Mouse (Mus musculus) splenic B cell, adult 2 months (primary cell): Measurements from ENCODE around the gene Tmcc2.

Source experiments
- DNase-seq: peaks from one replicate; pipeline ENCODE4 v3.0.0-alpha.2; 2011; ENCODE audit warnings: low read depth, low spot score
- H3K27me3 ChIP-seq: 2 replicates; pipeline ENCODE4 v1.6.1; 2012; ENCODE audit warnings: mild to moderate bottlenecking, low read length, moderate library complexity, mixed read lengths; ENCODE audit not compliant: control insufficient read depth, poor library complexity, insufficient read depth, severe bottlenecking
- H3K36me3 ChIP-seq: 2 replicates; pipeline ENCODE4 v1.6.1; 2012; ENCODE audit warnings: mild to moderate bottlenecking, low read length, moderate library complexity, mixed read lengths; ENCODE audit not compliant: control insufficient read depth, poor library complexity, insufficient read depth, severe bottlenecking

The Tmcc2 gene

DNA sequence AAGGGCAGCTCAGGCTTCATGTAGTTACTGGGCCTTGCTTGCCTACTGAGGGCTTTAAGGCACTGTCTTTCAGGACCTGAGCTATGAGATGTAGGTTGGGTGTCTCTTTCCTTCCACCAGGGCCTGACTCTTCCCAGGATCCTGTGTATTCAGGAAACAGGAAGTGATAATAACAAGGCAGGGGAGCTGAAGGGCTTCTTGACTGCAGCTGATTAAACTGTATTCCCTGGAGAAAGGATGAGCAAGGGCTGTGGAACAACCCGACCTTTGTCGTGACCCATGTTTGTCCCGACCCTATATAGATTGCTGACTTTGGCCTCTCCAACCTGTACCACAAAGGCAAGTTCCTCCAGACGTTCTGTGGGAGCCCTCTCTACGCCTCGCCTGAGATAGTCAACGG lies 61.4 kb downstream of the Tmcc2 start:
- H3K36me3 ChIP-seq, result peaks cover 40% of the 10 kb centered on the region
- DNase-seq, result no peak
- no peaks in the 10 kb centered on the region; the same call in 1 of the 2 replicates for H3K27me3 ChIP-seq

DNA sequence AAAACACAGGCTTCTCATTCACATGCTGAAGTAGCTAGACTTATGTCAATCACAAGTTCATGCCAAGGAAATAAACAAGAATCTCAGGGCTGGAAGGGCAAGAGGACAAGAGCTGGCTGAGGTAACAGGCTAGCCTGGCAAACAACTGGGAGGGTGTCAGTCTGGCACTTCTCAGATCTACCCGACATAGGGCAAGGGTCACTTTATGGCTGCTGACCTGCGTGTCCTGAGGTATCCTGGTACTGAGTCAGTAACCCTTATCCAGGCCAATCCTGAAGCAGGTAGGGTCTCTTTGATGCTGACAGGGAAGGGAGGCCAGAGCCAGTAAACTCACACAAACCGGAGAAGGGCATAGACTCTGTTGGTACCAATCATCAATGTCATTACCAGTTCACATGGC lies 62.5 kb downstream of the Tmcc2 start:
- peaks cover 40% of the 10 kb centered on the region for H3K36me3 ChIP-seq
- no peak for DNase-seq

DNA sequence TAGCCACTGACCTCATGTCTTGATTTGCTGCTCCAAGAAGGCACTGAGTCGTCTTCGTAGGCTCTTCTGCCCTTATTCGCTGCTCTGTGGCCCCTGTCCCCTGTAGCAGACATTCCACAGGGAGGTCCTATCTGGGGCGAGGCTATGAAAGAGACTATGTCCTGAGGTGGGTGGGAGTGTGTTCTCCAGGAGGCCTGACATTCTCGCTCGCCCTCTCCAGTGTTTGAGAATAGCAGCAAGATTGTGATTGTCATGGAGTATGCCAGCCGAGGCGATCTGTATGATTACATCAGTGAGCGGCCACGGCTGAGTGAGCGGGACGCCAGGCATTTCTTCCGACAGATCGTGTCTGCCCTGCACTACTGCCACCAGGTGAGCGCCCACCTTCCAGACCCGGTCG lies 63.6 kb downstream of the Tmcc2 start:
- Histone ChIP-seq H3K27me3 (no peaks in the 10 kb centered on the region; the same call in 1 of the 2 replicates), H3K36me3 (peaks cover 43% of the 10 kb centered on the region)
- DNase-seq, result no peak

More for the DNA sequence above, 62.5 kb downstream of the Tmcc2 start:
- no peaks in the 10 kb centered on the region; the same call in 1 of the 2 replicates for H3K27me3 ChIP-seq

DNA sequence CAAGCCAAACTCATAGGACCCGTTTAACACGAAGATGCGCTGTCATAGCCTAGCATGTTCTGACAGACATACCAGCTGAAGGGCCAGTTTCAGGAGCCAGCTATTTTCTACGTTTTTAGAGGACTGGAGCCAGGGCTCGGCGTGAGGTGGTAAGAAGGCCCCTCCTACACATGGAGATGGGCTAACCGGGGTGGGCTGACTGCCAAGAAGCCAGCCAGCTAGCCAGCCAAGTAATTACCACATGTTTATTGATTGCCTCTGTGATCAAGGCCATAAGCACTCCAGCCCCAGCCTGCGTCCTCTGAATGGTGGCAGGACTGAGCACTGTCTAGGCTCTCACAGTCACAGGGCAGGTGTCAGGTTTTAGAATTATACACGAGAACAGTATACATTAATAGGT lies 64.3 kb downstream of the Tmcc2 start:
- Histone ChIP-seq H3K27me3 (no peaks in the 10 kb centered on the region; the same call in 1 of the 2 replicates), H3K36me3 (peaks cover 43% of the 10 kb centered on the region)
- no peak for DNase-seq

DNA sequence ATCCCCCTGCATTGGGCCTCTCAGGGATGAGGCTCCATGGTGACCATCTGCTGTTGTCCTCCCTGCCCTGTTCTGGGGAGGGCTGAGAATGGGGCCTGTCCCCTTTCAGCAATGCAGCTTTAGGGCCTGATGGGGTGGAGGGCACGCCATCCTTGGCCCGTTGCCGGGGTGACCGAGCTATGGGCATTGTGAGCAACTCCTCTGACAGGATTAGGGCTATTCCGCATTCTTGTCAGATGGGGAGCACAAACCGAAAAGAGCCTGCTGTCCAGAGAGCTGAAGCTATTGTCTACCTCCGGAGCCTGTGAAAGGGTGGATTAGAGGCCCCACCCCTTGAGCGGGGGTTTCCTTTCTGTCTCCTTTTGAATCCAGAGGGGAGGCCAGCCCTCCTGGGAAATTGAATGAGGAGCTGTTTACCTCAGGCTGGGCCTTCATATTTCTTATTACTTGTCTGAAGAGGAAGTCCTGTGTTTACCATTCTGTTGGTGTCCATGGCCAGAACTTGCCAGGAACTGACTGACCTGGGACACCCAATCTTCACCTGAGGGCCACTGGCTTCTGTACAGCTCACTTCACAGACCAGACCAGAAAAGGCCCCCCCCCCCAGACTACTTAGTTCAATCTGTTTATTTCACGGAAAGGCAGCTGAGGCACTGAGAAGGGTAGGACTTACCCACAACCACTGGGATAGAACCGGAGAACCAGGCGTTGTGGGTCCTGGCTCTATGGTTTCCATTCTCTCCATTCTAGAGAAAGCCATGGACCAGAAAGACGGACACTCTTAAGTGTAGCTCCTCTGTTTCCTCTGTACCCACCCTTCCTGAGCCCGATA lies 68.2 kb downstream of the Tmcc2 start:
- DNase-seq, result no peak
- Histone ChIP-seq H3K27me3 (no peaks in the 10 kb centered on the region; the same call in 1 of the 2 replicates), H3K36me3 (peaks cover 40% of the 10 kb centered on the region)

DNA sequence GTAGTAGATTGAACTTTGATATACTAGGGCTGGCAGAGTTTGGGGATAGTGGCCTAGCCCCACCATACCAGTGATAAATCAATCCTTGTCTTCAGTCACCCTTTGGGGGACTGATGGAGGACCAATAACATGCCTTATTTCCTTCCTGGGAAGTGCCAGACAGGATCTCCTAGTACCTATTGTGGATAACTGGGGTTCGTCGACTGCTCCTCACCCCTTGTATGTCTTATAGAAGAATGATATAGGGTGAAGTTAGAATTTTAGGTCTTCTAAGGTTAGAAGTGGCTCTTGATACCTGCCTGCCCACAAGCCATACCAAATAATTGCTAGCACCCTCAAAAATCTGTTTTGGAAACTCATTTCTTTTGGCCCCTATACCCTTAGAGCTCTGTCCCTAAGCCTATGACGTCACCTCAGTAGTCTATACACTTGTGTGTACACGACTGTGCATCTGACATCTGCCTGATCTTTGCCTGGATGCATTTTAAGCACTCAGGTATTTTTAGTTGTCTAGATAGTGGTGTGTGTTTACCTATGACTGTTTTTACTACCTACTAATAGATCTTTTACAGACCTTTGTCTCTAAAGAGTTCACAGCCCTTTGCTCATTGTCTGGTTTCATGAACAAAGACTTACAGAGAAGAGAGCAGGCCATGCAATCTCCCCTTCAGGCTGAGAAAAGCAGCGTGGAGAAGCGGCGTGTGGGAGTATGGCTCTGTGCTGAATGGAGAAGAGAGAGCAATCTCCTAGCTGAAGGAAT lies 69.1 kb downstream of the Tmcc2 start:
- H3K27me3 ChIP-seq, result no peaks in the 10 kb centered on the region; the same call in 1 of the 2 replicates
- DNase-seq, result no peak
- peaks cover 39% of the 10 kb centered on the region for H3K36me3 ChIP-seq

DNA sequence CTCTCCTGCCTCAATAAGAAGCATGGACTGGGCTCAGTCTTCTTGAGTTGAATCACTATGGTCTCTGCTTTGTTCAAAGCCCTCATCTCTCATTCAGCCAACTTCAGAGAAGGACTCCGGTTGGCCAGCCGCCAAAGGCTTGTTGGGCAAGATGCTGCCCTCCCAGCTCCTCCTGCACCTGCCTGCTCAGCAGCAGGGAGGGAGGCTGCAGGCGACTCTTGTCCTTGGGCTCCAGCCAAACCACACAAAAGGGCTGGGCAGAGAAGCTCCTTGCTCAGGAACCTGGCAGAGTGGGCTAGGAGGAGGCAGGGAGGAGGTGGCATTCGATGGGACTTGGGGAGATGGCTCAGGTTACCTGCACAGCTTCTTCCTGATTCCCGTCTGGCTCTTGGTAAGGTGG lies 71.8 kb downstream of the Tmcc2 start:
- Histone ChIP-seq H3K27me3 (no peaks in the 10 kb centered on the region), H3K36me3 (peaks cover 22% of the 10 kb centered on the region)
- DNase-seq, result no peak

DNA sequence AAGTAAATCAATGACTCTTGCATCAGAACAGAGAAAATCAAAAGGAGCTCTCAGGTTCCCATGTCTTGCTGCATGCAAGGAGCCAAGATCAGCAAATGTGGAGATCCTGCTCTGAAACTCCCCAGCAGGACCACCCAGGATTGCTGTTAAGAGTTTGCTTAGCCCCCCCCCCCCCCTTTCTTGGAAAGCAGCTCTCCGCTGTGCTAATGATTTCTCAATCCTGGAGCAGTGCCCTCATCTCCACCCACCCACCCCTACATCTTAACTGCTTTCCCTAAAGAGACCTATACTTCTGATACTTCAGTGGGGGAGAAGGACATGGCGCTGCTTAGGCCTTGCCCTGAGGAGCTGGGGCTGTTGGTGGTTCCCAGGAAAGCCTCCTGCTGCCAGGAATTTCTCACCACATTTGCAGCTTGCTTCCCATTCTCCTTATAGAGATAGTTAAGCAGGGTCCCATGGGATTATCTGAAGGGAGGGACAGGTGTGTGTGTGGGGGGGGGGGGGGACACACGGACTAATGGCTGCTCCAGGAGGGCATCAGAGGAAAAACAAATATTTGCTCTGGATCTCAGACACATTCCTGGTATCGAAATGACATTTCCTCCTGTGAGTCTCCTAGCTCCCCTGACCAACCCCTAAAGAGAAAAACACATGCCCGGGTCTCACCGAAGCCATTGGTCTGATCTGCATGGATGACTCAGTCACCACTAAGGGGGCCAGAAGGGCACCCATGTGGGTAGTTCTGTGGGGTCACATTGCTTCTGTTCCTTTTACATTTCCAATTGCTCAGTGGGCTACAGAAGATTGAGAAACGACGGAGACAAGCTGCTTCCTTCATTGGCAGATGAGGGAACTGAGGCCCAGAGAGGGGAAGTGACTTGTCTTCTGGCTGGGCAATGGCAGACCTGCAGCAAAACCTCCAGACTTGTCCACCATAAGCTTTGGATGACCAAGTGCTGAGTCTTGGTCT lies 72.9 kb downstream of the Tmcc2 start:
- Histone ChIP-seq H3K36me3 (peaks cover 22% of the 10 kb centered on the region), H3K27me3 (no peaks in the 10 kb centered on the region)
- DNase-seq, result peak; percentile 31

DNA sequence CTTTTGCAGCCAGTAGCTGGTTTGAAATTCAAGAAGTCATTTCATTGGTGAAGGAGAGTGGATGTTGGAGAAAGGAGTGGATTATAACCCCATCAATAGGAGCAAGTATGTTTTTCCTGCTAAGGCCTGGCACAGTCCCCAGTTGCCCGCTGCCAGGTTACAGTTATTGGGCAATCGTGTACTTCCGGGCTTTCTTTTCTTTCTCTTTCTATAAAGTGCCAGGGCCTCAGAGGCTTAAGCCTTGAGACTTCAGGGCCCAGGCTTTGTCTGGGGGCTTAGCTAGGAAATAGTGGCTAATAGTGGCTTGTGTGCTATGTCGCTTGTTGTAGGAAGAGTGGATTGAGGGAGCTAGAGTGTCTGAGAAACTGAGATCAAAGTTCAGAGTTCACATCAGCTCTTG lies 73.7 kb downstream of the Tmcc2 start:
- no peak for DNase-seq
- Histone ChIP-seq H3K36me3 (peaks cover 18% of the 10 kb centered on the region), H3K27me3 (no peaks in the 10 kb centered on the region)

DNA sequence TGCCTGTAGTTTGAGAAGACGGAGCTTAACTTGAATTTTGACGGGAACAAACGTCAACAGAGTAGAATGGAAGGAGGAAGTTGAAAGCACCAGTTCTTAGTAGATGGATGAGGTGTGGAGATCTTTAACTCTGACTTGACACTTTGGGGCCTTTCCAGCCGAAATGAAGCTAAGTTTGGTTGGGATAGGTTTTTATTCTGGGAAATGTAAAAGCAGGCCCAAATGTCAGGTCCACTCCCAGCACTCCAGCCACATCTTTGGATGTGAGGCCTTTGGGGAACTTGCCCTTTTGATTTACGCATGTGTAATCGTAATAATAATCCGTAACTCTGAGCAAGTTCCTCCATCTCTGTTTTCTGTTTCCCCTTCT lies 74.5 kb downstream of the Tmcc2 start:
- Histone ChIP-seq H3K36me3 (peaks cover 17% of the 10 kb centered on the region), H3K27me3 (no peaks in the 10 kb centered on the region)
- peak; percentile 35 for DNase-seq

DNA sequence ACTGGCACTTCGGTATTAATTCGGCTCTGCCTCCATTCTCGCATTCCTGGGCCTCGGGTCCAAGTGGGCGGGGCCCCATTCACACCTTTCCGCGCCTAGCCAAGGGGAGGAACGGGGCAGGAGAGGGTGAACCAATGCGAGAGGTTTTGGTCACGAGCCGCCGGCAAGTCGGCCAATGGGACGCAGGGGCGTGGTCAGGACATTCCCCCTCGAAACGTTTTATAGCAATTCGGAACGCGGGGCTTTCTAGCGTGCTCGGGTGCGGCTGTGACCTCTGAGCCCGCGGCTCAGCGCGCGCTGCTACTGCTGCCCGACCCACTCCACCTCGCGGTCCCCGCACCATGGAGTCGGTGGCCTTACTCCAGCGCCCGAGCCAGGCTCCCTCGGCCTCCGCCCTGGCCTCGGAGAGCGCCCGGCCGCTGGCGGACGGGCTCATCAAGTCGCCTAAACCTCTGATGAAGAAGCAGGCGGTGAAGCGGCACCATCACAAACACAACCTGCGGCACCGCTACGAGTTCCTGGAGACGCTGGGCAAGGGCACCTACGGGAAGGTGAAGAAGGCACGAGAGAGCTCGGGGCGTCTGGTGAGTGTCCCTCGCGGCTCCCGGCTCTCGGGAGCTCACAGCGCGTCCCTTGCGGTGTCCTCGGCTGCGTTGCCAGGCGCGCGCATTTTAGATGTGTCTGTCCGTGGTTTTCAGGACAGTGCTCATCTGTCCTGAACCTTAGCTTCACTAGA lies 75.0 kb downstream of the Tmcc2 start, which contains the start of gene Nuak2:
Gene Nuak2, plus strand, starts transcription at position 238 of the 736 bp plus-strand sequence.
- Histone ChIP-seq H3K36me3 (peaks cover 15% of the 10 kb centered on the region), H3K27me3 (no peaks in the 10 kb centered on the region)
- peak; percentile 91 for DNase-seq

DNA sequence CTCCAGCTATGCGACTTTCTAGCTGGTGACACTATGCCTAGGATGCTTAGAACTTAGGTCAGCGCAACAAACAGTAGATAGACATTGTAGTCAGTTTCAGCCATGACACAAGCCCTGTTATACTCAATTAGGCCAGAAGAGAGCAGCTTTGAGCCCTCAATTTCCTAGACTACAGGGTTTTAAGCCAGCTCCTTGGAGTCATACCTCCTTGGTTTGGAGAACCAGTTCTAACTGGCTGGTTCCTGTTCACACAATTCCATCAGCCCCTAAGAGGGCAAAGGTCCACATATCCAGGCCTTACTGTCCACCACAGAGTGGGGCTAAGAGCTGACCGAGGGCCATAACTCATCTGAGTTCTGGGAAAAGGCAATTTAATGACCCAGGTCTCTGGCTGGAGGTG lies 78.4 kb downstream of the Tmcc2 start:
- DNase-seq, result peak; percentile 77
- no peaks in the 10 kb centered on the region for H3K27me3 ChIP-seq
- H3K36me3 ChIP-seq, result peaks cover under 1% of the 10 kb centered on the region; the same call in 1 of the 2 replicates

DNA sequence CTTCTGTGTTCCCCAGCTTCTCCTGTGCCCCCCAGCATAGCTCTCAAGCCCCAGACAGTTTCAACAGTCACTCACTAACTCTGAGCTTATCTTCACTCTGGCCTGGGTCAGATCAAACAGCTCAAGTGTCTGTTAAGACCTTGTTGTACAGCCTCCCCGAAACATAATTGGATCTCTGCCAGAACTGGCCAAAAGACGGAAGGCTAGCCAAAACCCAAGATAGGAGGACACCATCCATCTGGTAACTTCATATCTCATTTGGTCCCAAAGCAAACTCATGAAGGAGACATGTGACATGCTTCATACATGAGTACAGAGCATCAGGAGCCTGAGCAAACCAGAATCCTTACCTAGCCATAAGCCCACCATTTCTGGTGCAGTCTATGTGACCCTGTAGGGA lies 79.0 kb downstream of the Tmcc2 start:
- no peaks in the 10 kb centered on the region for H3K27me3 ChIP-seq
- DNase-seq, result no peak
- H3K36me3 ChIP-seq, result no peaks in the 10 kb centered on the region
